Mouse (Mus musculus) heart, embryonic 16.5 days (tissue): ENCODE measurements at regions not wholly inside any gene's neighbourhood (a gene's known extent, or its start where the extent isn't known, plus 50 kb on each side); places are given as distances from the start of the nearest gene placed in this dataset.

ENCODE experiments used
- ATAC-seq: fragments of 200-750 bp; cut with Nextera tagmentation; replicated peaks from 2 replicates; pipeline ENCODE4 v1.8.0; 2017; ENCODE audit warnings: moderate number of reproducible peaks; ENCODE audit not compliant: insufficient read depth, low FRiP score; ENCODE audit errors: extremely low read depth
- H3K27ac ChIP-seq: fragments of 300-500 bp; sonication (generic); 2 replicates; pipeline ENCODE4 v1.5.1; 2014; ENCODE audit warnings: mild to moderate bottlenecking, low read length, control low read depth, moderate library complexity
- H3K27me3 ChIP-seq: fragments of 300-500 bp; sonication (generic); 2 replicates; pipeline ENCODE4 v1.6.1; 2014; ENCODE audit warnings: low read length, mixed read lengths; ENCODE audit not compliant: control insufficient read depth, insufficient read depth
- H3K36me3 ChIP-seq: fragments of 300-500 bp; sonication (generic); 2 replicates; pipeline ENCODE4 v1.6.1; 2014; ENCODE audit not compliant: control insufficient read depth, insufficient read depth
- H3K4me1 ChIP-seq: fragments of 300-500 bp; sonication (generic); 2 replicates; pipeline ENCODE4 v1.6.1; 2014; ENCODE audit warnings: low read length, mixed read lengths; ENCODE audit not compliant: control insufficient read depth, insufficient read depth
- H3K4me2 ChIP-seq: fragments of 300-500 bp; sonication (generic); 2 replicates; pipeline ENCODE4 v1.6.1; 2014; ENCODE audit warnings: low read depth, mild to moderate bottlenecking, control low read depth, low read length
- H3K4me3 ChIP-seq: fragments of 300-500 bp; sonication (generic); 2 replicates; pipeline ENCODE4 v1.5.1; 2014; ENCODE audit warnings: mild to moderate bottlenecking, control low read depth, low read length
- H3K9ac ChIP-seq: fragments of 300-500 bp; sonication (generic); 2 replicates; pipeline ENCODE4 v1.6.1; 2014; ENCODE audit warnings: low read length, control low read depth
- H3K9me3 ChIP-seq: fragments of 300-500 bp; sonication (generic); replicated peaks from 2 replicates; pipeline ENCODE4 v1.6.1; 2016; ENCODE audit warnings: low read length; ENCODE audit not compliant: control insufficient read depth
- WGBS: fragments of 180-500 bp; shearing (Covaris S2); extraction: QIAGEN DNeasy Blood & Tissue Kit; methylation state at CpG from one replicate; pipeline ENCODE4 v1.1.7; 2014; 5-methylcytosine and 5-hydroxymethylcytosine counted together

GRCm38 (mm10) chr12:31185933-31186845 is 54.4 kb upstream of the Gm6993 start:
- ATAC-seq, result no peak
- Histone ChIP-seq H3K9ac (no peak overlapping the region), H3K36me3 (no peaks in the 10 kb centered on the region), H3K4me3 (no peak overlapping the region), H3K4me1 (peaks cover 22% of the 10 kb centered on the region), H3K27me3 (no peaks in the 10 kb centered on the region), H3K9me3 (no peaks in the 10 kb centered on the region), H3K27ac (no peak overlapping the region), H3K4me2 (no peak overlapping the region)
- 68% methylated on average over 8 of the region's 8 CpGs for WGBS

- Histone ChIP-seq H3K4me1 (peaks cover 28% of the 10 kb centered on the region), H3K4me3 (no peak overlapping the region), H3K9me3 (no peaks in the 10 kb centered on the region), H3K4me2 (no peak overlapping the region), H3K27ac (no peak overlapping the region), H3K36me3 (no peaks in the 10 kb centered on the region), H3K9ac (no peak overlapping the region), H3K27me3 (no peaks in the 10 kb centered on the region)
- 87% methylated on average over 2 of the region's 2 CpGs for WGBS
- ATAC-seq, result no peak
Measured at GRCm38 (mm10) chr12:31188011-31188576, 52.5 kb upstream of the Gm6993 start.

- H3K27me3 ChIP-seq, result no peaks in the 10 kb centered on the region
- H3K9me3 ChIP-seq, result no peaks in the 10 kb centered on the region
- no peak overlapping the region for H3K9ac ChIP-seq
- H3K36me3 ChIP-seq, result no peaks in the 10 kb centered on the region
- H3K4me2 ChIP-seq, result no peak overlapping the region
- 79% methylated on average over 4 of the region's 4 CpGs for WGBS
- H3K4me3 ChIP-seq, result no peak overlapping the region
- H3K27ac ChIP-seq, result no peak overlapping the region
- peaks cover 12% of the 10 kb centered on the region for H3K4me1 ChIP-seq
- no peak for ATAC-seq
Measured at GRCm38 (mm10) chr12:31190265-31190664, 50.3 kb upstream of the Gm6993 start.
